Mouse (Mus musculus): Measurements from ENCODE around the gene Gm20388.

- TF ChIP-seq EP300 (IDR thresholded peaks at IDR 0.05; ENCODE audit: insufficient read depth, low read depth, low read length): no peak
- TF ChIP-seq CTCF (IDR thresholded peaks at IDR 0.05; ENCODE audit: low read depth, low read length): no peak
Measured at GRCm38 (mm10) chr8:119888012-119888411, 22.6 kb upstream of the Gm20388 start.

All from ES-Bruce4 (cell line).